Mouse (Mus musculus): Measurements from ENCODE around the gene Ndufb4.
"Not testable (repeated sequence)": the region's sequence is repeated elsewhere in the genome, so short reads cannot be mapped to it uniquely, and the experiment has no call there.

The Ndufb4 gene

GRCm38 (mm10) chr16:37653731-37654657 is at the start of gene Ndufb4:
TSS of gene Ndufb4 (minus strand) at chr16:37654453.
- DNase-seq (ENCODE audit: low spot score), result peak; percentile 90

- no peak for DNase-seq (ENCODE audit: low spot score)
These were observed 49.6 kb upstream of the Ndufb4 start for GRCm38 (mm10) chr16:37703884-37704283.

- DNase-seq (ENCODE audit: low spot score), result not testable (repeated sequence)
These were observed 45.8 kb upstream of the Ndufb4 start for GRCm38 (mm10) chr16:37700071-37700470.

- no peak for DNase-seq (ENCODE audit: low spot score)
These were observed 44.5 kb upstream of the Ndufb4 start for GRCm38 (mm10) chr16:37698767-37699166.

- DNase-seq (ENCODE audit: low spot score), result no peak
These were observed 43.0 kb upstream of the Ndufb4 start for GRCm38 (mm10) chr16:37697271-37697670.

- no peak for DNase-seq (ENCODE audit: low spot score)
These were observed 36.9 kb upstream of the Ndufb4 start for GRCm38 (mm10) chr16:37690932-37691730.

GRCm38 (mm10) chr16:37690465-37690864 is 36.2 kb upstream of the Ndufb4 start:
- DNase-seq (ENCODE audit: low spot score), result no peak

GRCm38 (mm10) chr16:37689934-37690333 is 35.7 kb upstream of the Ndufb4 start:
- DNase-seq (ENCODE audit: low spot score), result no peak

- DNase-seq (ENCODE audit: low spot score), result no peak
These were observed 35.1 kb upstream of the Ndufb4 start for GRCm38 (mm10) chr16:37689251-37689926.

- no peak for DNase-seq (ENCODE audit: low spot score)
These were observed 33.9 kb upstream of the Ndufb4 start for GRCm38 (mm10) chr16:37688181-37688580.

GRCm38 (mm10) chr16:37687301-37687980 is 33.2 kb upstream of the Ndufb4 start:
- DNase-seq (ENCODE audit: low spot score), result no peak

GRCm38 (mm10) chr16:37686834-37687233 is 32.6 kb upstream of the Ndufb4 start:
- no peak for DNase-seq (ENCODE audit: low spot score)

GRCm38 (mm10) chr16:37685946-37686600 is 31.8 kb upstream of the Ndufb4 start:
- no peak for DNase-seq (ENCODE audit: low spot score)

- peak; percentile 84 for DNase-seq (ENCODE audit: low spot score)
These were observed 30.6 kb upstream of the Ndufb4 start for GRCm38 (mm10) chr16:37684634-37685441.

- no peak for DNase-seq (ENCODE audit: low spot score)
These were observed 30.0 kb upstream of the Ndufb4 start for GRCm38 (mm10) chr16:37684259-37684633.

GRCm38 (mm10) chr16:37683154-37684130 is 29.2 kb upstream of the Ndufb4 start:
- no peak for DNase-seq (ENCODE audit: low spot score)

- DNase-seq (ENCODE audit: low spot score), result peak; percentile 79
These were observed 28.2 kb upstream of the Ndufb4 start for GRCm38 (mm10) chr16:37682309-37682975.

- no peak for DNase-seq (ENCODE audit: low spot score)
These were observed 26.6 kb upstream of the Ndufb4 start for GRCm38 (mm10) chr16:37680831-37681230.

- DNase-seq (ENCODE audit: low spot score), result no peak
These were observed 26.0 kb upstream of the Ndufb4 start for GRCm38 (mm10) chr16:37680216-37680615.

All from urinary bladder, postnatal 25 days (tissue).